Mouse (Mus musculus) erythroblast, adult 5-6 weeks (primary cell): Measurements from ENCODE around the gene Nms. TPM values are rescaled to one million over a fixed set of nuclear protein-coding genes. Genes with fewer than 3 reads are reported as not detected.

Experiments
- ATAC-seq: replicated peaks from 2 replicates; pipeline ENCODE4 v1.8.0; 2016; ENCODE audit warnings: moderate number of reproducible peaks, mild to moderate bottlenecking, moderate TSS enrichment, inconsistent platforms; ENCODE audit not compliant: poor library complexity, low FRiP score, severe bottlenecking
- total RNA-seq, 2 experiments: library from RNA; stranded (forward) in 1 of 2; stranded (reverse) in 1 of 2; fragments of 150-400 nt in 1 of 2; fragments of 200-764, 138-1000 nt in 1 of 2; gene quantifications; 2 replicates each; pipeline versions ENCODE4 v1.2.3 to v1.2.4; 2015 to 2017; ENCODE audit warnings: low replicate concordance in 2 of 2

The Nms gene
- total RNA-seq, 2 experiments from 2014 or later: not detected

GRCm38 (mm10) chr1:38988357-38988756 is 49.4 kb downstream of the Nms start:
- ATAC-seq: no peak

DNA sequence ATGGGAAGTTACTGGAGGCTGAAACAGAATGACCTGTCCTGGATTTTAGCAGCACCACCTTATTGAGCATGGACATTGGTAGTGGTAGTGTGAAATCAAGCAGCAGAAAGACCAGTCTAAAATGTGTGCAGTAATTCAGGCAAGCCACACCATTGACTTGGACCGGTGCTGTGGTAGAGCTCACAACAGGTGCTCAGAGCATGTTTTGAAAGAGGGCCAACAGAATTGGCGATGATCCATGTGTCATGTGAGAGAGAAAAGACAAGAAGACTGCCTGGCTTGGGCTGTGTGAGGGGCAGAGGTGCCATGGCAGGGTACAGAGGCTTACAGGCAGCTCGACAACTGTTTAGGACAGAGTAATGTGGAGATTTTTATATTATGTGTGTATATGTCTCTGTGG is 53.4 kb downstream of the Nms start:
- no peak for ATAC-seq

Other genes with a start within 250 kb of the Nms start
- gene Lonrf2, start 102.4 kb upstream of the Nms start, total RNA-seq (2015; ENCODE audit: low replicate concordance): 0.42 and 0.77 TPM in 2 replicates
- gene Lonrf2, start 102.4 kb upstream of the Nms start, total RNA-seq (2017; ENCODE audit: low replicate concordance): 0.14 and 0.17 TPM in 2 replicates
- gene Chst10, start 41.0 kb upstream of the Nms start, total RNA-seq (2015; ENCODE audit: low replicate concordance): 20.0 and 26.1 TPM in 2 replicates
- gene Chst10, start 41.0 kb upstream of the Nms start, total RNA-seq (2017; ENCODE audit: low replicate concordance): 24.4 and 40.0 TPM in 2 replicates
- gene Pdcl3, start 46.5 kb downstream of the Nms start, total RNA-seq (2015; ENCODE audit: low replicate concordance): 21.7 and 21.9 TPM in 2 replicates
- gene Pdcl3, start 46.5 kb downstream of the Nms start, total RNA-seq (2017; ENCODE audit: low replicate concordance): 14.6 and 17.1 TPM in 2 replicates